Mouse (Mus musculus) C2C12 (cell line): Measurements from ENCODE around the gene Polr2j.

Source experiments
- CEBPB ChIP-seq: IDR thresholded peaks from one replicate; pipeline ENCODE4 v1.6.1; 2011; ENCODE audit warnings: low read depth, mild to moderate bottlenecking, control low read depth, moderate library complexity
- CTCF ChIP-seq: IDR thresholded peaks from one replicate; pipeline ENCODE4 v1.5.1; 2011; ENCODE audit not compliant: control insufficient read depth, insufficient read depth, insufficient read length
- FOSL1 ChIP-seq: IDR thresholded peaks from one replicate; pipeline ENCODE4 v1.8.0; 2011; ENCODE audit warnings: mild to moderate bottlenecking, low read length; ENCODE audit not compliant: poor library complexity, insufficient read depth, severe bottlenecking
- MAX ChIP-seq: IDR thresholded peaks from one replicate; pipeline ENCODE4 v1.6.1; 2011; ENCODE audit warnings: mild to moderate bottlenecking, control low read depth
- MYOD1 ChIP-seq: IDR thresholded peaks from one replicate; pipeline ENCODE4 v1.6.1; 2011; ENCODE audit warnings: low read depth; ENCODE audit not compliant: control insufficient read depth, insufficient read length

DNA sequence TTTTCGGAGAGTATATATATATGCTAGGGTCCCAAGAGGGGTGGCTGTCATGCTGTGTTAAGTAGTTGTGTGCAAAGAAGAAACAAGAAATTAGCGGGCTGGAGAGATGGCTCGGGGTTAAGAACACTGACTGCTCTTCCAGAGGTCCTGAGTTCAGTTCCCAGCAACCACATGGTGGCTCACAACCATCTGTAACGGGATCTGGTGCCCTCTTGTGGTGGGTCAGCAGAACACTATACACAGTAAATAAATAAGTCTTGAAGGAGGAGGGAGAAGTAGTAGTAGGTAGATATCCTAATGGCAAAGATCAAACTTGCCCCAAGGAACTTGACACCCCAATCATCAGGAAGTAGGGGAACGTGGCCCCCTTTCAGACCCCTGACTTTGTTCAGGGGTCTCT, 26.3 kb downstream of the Polr2j start:
- TF ChIP-seq CTCF (no peak), CEBPB (no peak), MYOD1 (no peak), MAX (no peak), FOSL1 (no peak)
